Mouse (Mus musculus): ENCODE results near the gene Cdc25a. TPM values are rescaled to one million over a fixed set of nuclear protein-coding genes. Genes with fewer than 3 reads are reported as not detected.

Gene Cdc25a
- total RNA-seq, 2 experiments from 2014 or later, result 5.1 to 6.5 TPM

GRCm38 (mm10) chr9:109892651-109893250, 17.4 kb downstream of the Cdc25a start:
- peak; percentile 58 to 79 for DNase-seq (ENCODE audit: low spot score in 2 of 2)

- peak; percentile 70 to 84 for DNase-seq (ENCODE audit: low spot score in 2 of 2)
Observed at GRCm38 (mm10) chr9:109894413-109895090, 19.2 kb downstream of the Cdc25a start.

- DNase-seq (ENCODE audit: low spot score in 2 of 2), result no peak
Observed at GRCm38 (mm10) chr9:109895593-109895992, 20.2 kb downstream of the Cdc25a start.

GRCm38 (mm10) chr9:109896253-109897150, 21.1 kb downstream of the Cdc25a start:
- no peak for DNase-seq (ENCODE audit: low spot score in 2 of 2)

- no peak for DNase-seq (ENCODE audit: low spot score in 2 of 2)
Observed at GRCm38 (mm10) chr9:109898027-109898426, 22.6 kb downstream of the Cdc25a start.

- no peak for DNase-seq (ENCODE audit: low spot score in 2 of 2)
Observed at GRCm38 (mm10) chr9:109899361-109899760, 24.0 kb downstream of the Cdc25a start.

- DNase-seq (ENCODE audit: low spot score in 2 of 2), result no peak
Observed at GRCm38 (mm10) chr9:109899774-109900173, 24.4 kb downstream of the Cdc25a start.

GRCm38 (mm10) chr9:109900604-109901003, 25.2 kb downstream of the Cdc25a start:
- DNase-seq (ENCODE audit: low spot score in 2 of 2), result no peak

- DNase-seq (ENCODE audit: low spot score in 2 of 2), result no peak
Observed at GRCm38 (mm10) chr9:109902246-109902645, 26.9 kb downstream of the Cdc25a start.

GRCm38 (mm10) chr9:109902740-109903139, 27.4 kb downstream of the Cdc25a start:
- DNase-seq (ENCODE audit: low spot score in 2 of 2), result no peak

- no peak for DNase-seq (ENCODE audit: low spot score in 2 of 2)
Observed at GRCm38 (mm10) chr9:109907300-109907699, 31.9 kb downstream of the Cdc25a start.

- DNase-seq (ENCODE audit: low spot score in 2 of 2), result no peak
Observed at GRCm38 (mm10) chr9:109907774-109908465, 32.5 kb downstream of the Cdc25a start.

- DNase-seq (ENCODE audit: low spot score in 2 of 2), result no peak
Observed at GRCm38 (mm10) chr9:109909102-109909501, 33.7 kb downstream of the Cdc25a start.

- DNase-seq (ENCODE audit: low spot score in 2 of 2), result no peak
Observed at GRCm38 (mm10) chr9:109909926-109910325, 34.5 kb downstream of the Cdc25a start.

GRCm38 (mm10) chr9:109911779-109912178, 36.4 kb downstream of the Cdc25a start:
- no peak for DNase-seq (ENCODE audit: low spot score in 2 of 2)

- no peak for DNase-seq (ENCODE audit: low spot score in 2 of 2)
Observed at GRCm38 (mm10) chr9:109914269-109914926, 39.0 kb downstream of the Cdc25a start.

- DNase-seq (ENCODE audit: low spot score in 2 of 2), result no peak
Observed at GRCm38 (mm10) chr9:109917931-109918330, 42.6 kb downstream of the Cdc25a start.

GRCm38 (mm10) chr9:109929131-109929530, 53.8 kb downstream of the Cdc25a start:
- DNase-seq (ENCODE audit: low spot score in 2 of 2), result no peak

- DNase-seq (ENCODE audit: low spot score in 2 of 2), result no peak
Observed at GRCm38 (mm10) chr9:109930063-109930462, 54.7 kb downstream of the Cdc25a start.

- DNase-seq (ENCODE audit: low spot score in 2 of 2), result no peak
Observed at GRCm38 (mm10) chr9:109930752-109931151, 55.4 kb downstream of the Cdc25a start.
